Mouse (Mus musculus) myocyte (in vitro differentiated cells): ENCODE measurements around the gene P2rx6. TPM values are rescaled to one million over a fixed set of nuclear protein-coding genes. Genes with fewer than 3 reads are reported as not detected.

ENCODE experiments used
- H3K27me3 ChIP-seq: one replicate; pipeline ENCODE4 v1.6.1; 2011; ENCODE audit not compliant: control insufficient read depth, insufficient read depth, insufficient read length
- H3K36me3 ChIP-seq: one replicate; pipeline ENCODE4 v1.6.1; 2011; ENCODE audit not compliant: control insufficient read depth, insufficient read depth
- H3K4me2 ChIP-seq: one replicate; pipeline ENCODE4 v1.6.1; 2011; ENCODE audit warnings: low read depth, control low read depth
- H3K4me3 ChIP-seq: one replicate; pipeline ENCODE4 v1.5.1; 2011; ENCODE audit warnings: mild to moderate bottlenecking, control low read depth, moderate library complexity
- H3K79me2 ChIP-seq: one replicate; pipeline ENCODE4 v1.6.1; 2011; ENCODE audit not compliant: control insufficient read depth, insufficient read depth
- H3ac ChIP-seq: one replicate; pipeline ENCODE4 v1.6.1; 2011; ENCODE audit not compliant: control insufficient read depth, insufficient read length
- CEBPB ChIP-seq: IDR thresholded peaks from 2 replicates; pipeline ENCODE4 v1.6.1; 2011; ENCODE audit warnings: mild to moderate bottlenecking, moderate library complexity; ENCODE audit not compliant: poor library complexity, insufficient read depth, severe bottlenecking
- E2F4 ChIP-seq: IDR thresholded peaks from one replicate; pipeline ENCODE4 v1.6.1; 2011; ENCODE audit warnings: mild to moderate bottlenecking, control low read depth, moderate library complexity; ENCODE audit not compliant: insufficient read depth
- MAX ChIP-seq: IDR thresholded peaks from one replicate; pipeline ENCODE4 v1.6.1; 2011; ENCODE audit warnings: low read depth, mild to moderate bottlenecking, control low read depth
- MYOD1 ChIP-seq, 3 experiments: IDR thresholded peaks; one replicate each; pipeline ENCODE4 v1.6.1; 2011; ENCODE audit warnings: control low read depth in 2 of 3, low read depth in 2 of 3, mild to moderate bottlenecking in 2 of 3, moderate library complexity in 1 of 3; ENCODE audit not compliant: insufficient read length in 2 of 3, control insufficient read depth in 1 of 3
- MYOG ChIP-seq, 3 experiments: IDR thresholded peaks; one replicate each; pipeline ENCODE4 v1.6.1; 2011; ENCODE audit warnings: control low read depth in 2 of 3, low read depth in 2 of 3, mild to moderate bottlenecking in 2 of 3; ENCODE audit not compliant: insufficient read length in 2 of 3, control insufficient read depth in 1 of 3, insufficient read depth in 1 of 3
- POLR2A ChIP-seq: IDR thresholded peaks from one replicate; pipeline ENCODE4 v1.6.1; 2011; ENCODE audit warnings: low read depth, mild to moderate bottlenecking, control low read depth, moderate library complexity; ENCODE audit not compliant: insufficient read length
- POLR2AphosphoS2 ChIP-seq: IDR thresholded peaks from one replicate; pipeline ENCODE4 v1.6.1; 2011; ENCODE audit warnings: low read depth, control low read depth; ENCODE audit not compliant: insufficient read length
- REST ChIP-seq: IDR thresholded peaks from one replicate; pipeline ENCODE4 v1.6.1; 2011; ENCODE audit warnings: mild to moderate bottlenecking, control low read depth, moderate library complexity; ENCODE audit not compliant: insufficient read depth, insufficient read length
- SRF ChIP-seq: IDR thresholded peaks from one replicate; pipeline ENCODE4 v1.6.1; 2011; ENCODE audit warnings: low read depth; ENCODE audit not compliant: control insufficient read depth, insufficient read length
- TCF12 ChIP-seq: IDR thresholded peaks from one replicate; pipeline ENCODE4 v1.6.1; 2011; ENCODE audit warnings: mild to moderate bottlenecking, control low read depth; ENCODE audit not compliant: poor library complexity, insufficient read depth, severe bottlenecking
- TCF3 ChIP-seq: IDR thresholded peaks from one replicate; pipeline ENCODE4 v1.6.1; 2011; ENCODE audit warnings: low read depth, control low read depth; ENCODE audit not compliant: insufficient read length
- USF1 ChIP-seq: IDR thresholded peaks from one replicate; pipeline ENCODE4 v1.6.1; 2011; ENCODE audit warnings: low read depth, mild to moderate bottlenecking, control low read depth, moderate library complexity
- polyA plus RNA-seq: library from polyadenylated mRNA; unstranded; fragments of >200 nt; fragmentation: generic; extraction: Trizol; gene quantifications from one replicate; pipeline ENCODE4 v1.2.1, GENCODE M21; 2012; ENCODE audit warnings: missing spikeins

P2rx6 gene
- polyA plus RNA-seq, 1 experiment, result 3.3 TPM

DNA sequence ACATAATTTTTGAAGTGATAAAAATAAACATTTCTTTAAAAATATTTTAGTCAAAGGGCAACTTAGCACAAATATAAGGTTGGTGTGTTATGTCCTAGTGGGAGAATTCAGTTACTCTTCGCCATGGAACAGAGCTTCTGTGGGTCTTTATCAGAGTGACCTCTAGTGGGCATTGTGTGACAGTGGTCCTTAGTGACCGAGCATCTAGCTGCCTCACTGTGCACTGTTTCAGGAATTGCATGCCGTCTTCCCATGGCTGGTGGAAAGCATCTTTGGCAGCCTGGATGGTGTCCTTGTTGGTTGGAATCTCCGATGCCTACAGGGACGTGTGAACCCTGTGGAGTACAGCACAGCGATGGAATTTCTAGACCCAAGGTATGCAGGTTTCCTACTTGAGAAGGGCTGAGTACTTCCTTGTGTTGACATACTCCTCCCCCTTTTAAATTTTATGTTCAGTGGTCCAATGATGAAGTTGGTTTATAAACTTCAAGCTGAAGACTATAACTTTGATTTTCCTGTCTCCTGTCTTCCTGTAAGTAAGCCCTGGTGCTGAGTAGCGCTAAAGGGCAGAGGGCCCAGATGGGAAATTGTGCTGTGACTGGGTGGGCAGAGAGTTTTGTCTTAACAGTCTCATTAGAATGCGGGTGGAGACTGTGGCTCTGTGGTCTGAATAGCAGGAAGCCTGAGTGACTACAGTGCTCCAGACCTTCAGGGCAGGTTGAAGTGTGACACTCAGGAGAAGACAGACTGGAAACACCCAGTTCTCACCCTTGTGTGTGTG lies 64.0 kb downstream of the P2rx6 start:
- Histone ChIP-seq H3ac (no peak overlapping the region), H3K27me3 (no peaks in the 10 kb centered on the region), H3K4me2 (no peak overlapping the region), H3K79me2 (peaks cover 3% of the 10 kb centered on the region), H3K4me3 (no peak overlapping the region), H3K36me3 (peaks cover 11% of the 10 kb centered on the region)
- TF ChIP-seq MYOD1 (IDR thresholded peaks at IDR 0.05; ENCODE audit: control insufficient read depth in 1 of 3, insufficient read length in 2 of 3, low read depth in 2 of 3), result no peak
- no peak for TF ChIP-seq USF1
- TF ChIP-seq TCF3, result no peak
- TF ChIP-seq E2F4, result no peak
- no peak for TF ChIP-seq SRF
- TF ChIP-seq MYOG (IDR thresholded peaks at IDR 0.05; ENCODE audit: control insufficient read depth in 1 of 3, insufficient read depth in 1 of 3, insufficient read length in 2 of 3, low read depth in 2 of 3), result no peak
- no peak for TF ChIP-seq TCF12
- TF ChIP-seq MAX, result no peak
- TF ChIP-seq REST, result no peak
- no peak for TF ChIP-seq CEBPB
- no peak for TF ChIP-seq POLR2A
- TF ChIP-seq POLR2AphosphoS2, result no peak

DNA sequence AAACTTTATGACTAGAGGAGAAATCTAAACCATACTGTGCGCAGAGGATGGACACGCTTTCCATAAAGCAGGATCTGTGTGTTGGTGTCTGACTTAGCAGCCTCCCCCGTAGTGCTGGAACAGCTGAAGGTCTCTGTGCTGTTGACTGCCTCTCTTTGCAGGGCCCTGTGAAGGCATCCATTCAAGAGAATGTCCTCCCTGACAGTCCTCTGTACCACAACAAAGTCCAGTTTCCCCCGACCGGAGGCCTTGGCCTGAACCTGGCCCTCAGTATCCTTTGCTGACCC lies 64.5 kb downstream of the P2rx6 start:
- Histone ChIP-seq H3K79me2 (no peaks in the 10 kb centered on the region), H3ac (no peak overlapping the region), H3K27me3 (no peaks in the 10 kb centered on the region), H3K4me2 (no peak overlapping the region), H3K36me3 (peaks cover 11% of the 10 kb centered on the region), H3K4me3 (no peak overlapping the region)
- TF ChIP-seq TCF12 (no peak), E2F4 (no peak), CEBPB (no peak), TCF3 (no peak)

Other genes starting within 250 kb of the P2rx6 start
- 0.10 TPM for gene Serpind1, start 230.5 kb upstream of the P2rx6 start, polyA plus RNA-seq
- 12.0 TPM for gene Snap29, start 155.9 kb upstream of the P2rx6 start, polyA plus RNA-seq
- 37.8 TPM for gene Pi4ka, start 155.6 kb upstream of the P2rx6 start, polyA plus RNA-seq
- gene Crkl, start 109.9 kb upstream of the P2rx6 start, polyA plus RNA-seq, result 14.8 TPM
- gene Aifm3, start 72.3 kb upstream of the P2rx6 start, polyA plus RNA-seq, result 0.02 TPM
- gene Lztr1, start 53.2 kb upstream of the P2rx6 start, polyA plus RNA-seq, result 84.7 TPM
- 42.6 TPM for gene Thap7, start 30.7 kb upstream of the P2rx6 start, polyA plus RNA-seq
- gene Lrrc74b, start 638 bp upstream of the P2rx6 start, polyA plus RNA-seq, result 0.08 TPM
- 1.1 TPM for gene Slc7a4, start 21.3 kb downstream of the P2rx6 start, polyA plus RNA-seq
- 15.2 TPM for gene Smpd4, start 57.5 kb downstream of the P2rx6 start, polyA plus RNA-seq
- 1.5 TPM for gene Ccdc74a, start 84.6 kb downstream of the P2rx6 start, polyA plus RNA-seq
- 42.9 TPM for gene Med15, start 171.0 kb downstream of the P2rx6 start, polyA plus RNA-seq
- gene Klhl22, start 197.7 kb downstream of the P2rx6 start, polyA plus RNA-seq, result 107 TPM
- 25.9 TPM for gene Scarf2, start 235.4 kb downstream of the P2rx6 start, polyA plus RNA-seq